Mouse (Mus musculus) stomach, embryonic 14.5 days (tissue): Measurements from ENCODE around the gene Nmnat3. TPM values are rescaled to one million over a fixed set of nuclear protein-coding genes. Genes with fewer than 3 reads are reported as not detected.
A peak's percentile ranks its signal among the peaks of the same experiment; 100 is the strongest.

Source experiments
- ATAC-seq: fragments of 200-750 bp; cut with Nextera tagmentation; 2 replicates; pipeline ENCODE4 v1.8.0; 2017; ENCODE audit warnings: low read depth, moderate TSS enrichment; ENCODE audit not compliant: insufficient number of reproducible peaks, insufficient read depth, low FRiP score
- H3K27ac ChIP-seq: fragments of 300-500 bp; sonication (generic); 2 replicates; pipeline ENCODE4 v1.5.1; 2014; ENCODE audit warnings: mild to moderate bottlenecking, low read length, moderate library complexity, mixed read lengths
- H3K27me3 ChIP-seq: fragments of 300-500 bp; sonication (generic); 2 replicates; pipeline ENCODE4 v1.6.1; 2014; ENCODE audit warnings: low read length, control low read depth, mixed read lengths; ENCODE audit not compliant: control insufficient read depth, insufficient read depth
- H3K36me3 ChIP-seq: fragments of 300-500 bp; sonication (generic); 2 replicates; pipeline ENCODE4 v1.6.1; 2014; ENCODE audit warnings: mild to moderate bottlenecking, control low read depth, low read length, moderate library complexity, mixed read lengths; ENCODE audit not compliant: control insufficient read depth, insufficient read depth
- H3K4me1 ChIP-seq: fragments of 300-500 bp; sonication (generic); 2 replicates; pipeline ENCODE4 v1.6.1; 2014; ENCODE audit warnings: low read length, control low read depth, mixed read lengths; ENCODE audit not compliant: control insufficient read depth, insufficient read depth
- H3K4me2 ChIP-seq: fragments of 300-500 bp; sonication (generic); replicated peaks from 2 replicates; pipeline ENCODE4 v1.6.1; 2014; ENCODE audit warnings: low read depth, low read length, control low read depth
- H3K4me3 ChIP-seq: fragments of 300-500 bp; sonication (generic); 2 replicates; pipeline ENCODE4 v1.5.1; 2014; ENCODE audit warnings: low read depth, low read length, control low read depth
- H3K9ac ChIP-seq: fragments of 300-500 bp; sonication (generic); replicated peaks from 2 replicates; pipeline ENCODE4 v1.6.1; 2014; ENCODE audit warnings: low read depth, mild to moderate bottlenecking, control low read depth, low read length, moderate library complexity, mixed read lengths
- H3K9me3 ChIP-seq: fragments of 300-500 bp; sonication (generic); 2 replicates; pipeline ENCODE4 v1.6.1; 2016; ENCODE audit warnings: low read depth, low read length, control low read depth; ENCODE audit not compliant: control insufficient read depth
- WGBS: fragments of 180-500 bp; shearing (Covaris S2); extraction: QIAGEN DNeasy Blood & Tissue Kit; methylation state at CpG from one replicate; pipeline ENCODE4 v1.1.7; 2014; 5-methylcytosine and 5-hydroxymethylcytosine counted together
- polyA plus RNA-seq: library from polyadenylated mRNA; unstranded; fragments of >200 nt; fragmentation: Nextera tagmentation; extraction: Ambion mirVana; gene quantifications from 2 replicates; pipeline ENCODE4 v1.2.1, GENCODE M21; 2014

Gene Nmnat3
- polyA plus RNA-seq, 1 experiment from 2014 or later, result 8.3 TPM

DNA sequence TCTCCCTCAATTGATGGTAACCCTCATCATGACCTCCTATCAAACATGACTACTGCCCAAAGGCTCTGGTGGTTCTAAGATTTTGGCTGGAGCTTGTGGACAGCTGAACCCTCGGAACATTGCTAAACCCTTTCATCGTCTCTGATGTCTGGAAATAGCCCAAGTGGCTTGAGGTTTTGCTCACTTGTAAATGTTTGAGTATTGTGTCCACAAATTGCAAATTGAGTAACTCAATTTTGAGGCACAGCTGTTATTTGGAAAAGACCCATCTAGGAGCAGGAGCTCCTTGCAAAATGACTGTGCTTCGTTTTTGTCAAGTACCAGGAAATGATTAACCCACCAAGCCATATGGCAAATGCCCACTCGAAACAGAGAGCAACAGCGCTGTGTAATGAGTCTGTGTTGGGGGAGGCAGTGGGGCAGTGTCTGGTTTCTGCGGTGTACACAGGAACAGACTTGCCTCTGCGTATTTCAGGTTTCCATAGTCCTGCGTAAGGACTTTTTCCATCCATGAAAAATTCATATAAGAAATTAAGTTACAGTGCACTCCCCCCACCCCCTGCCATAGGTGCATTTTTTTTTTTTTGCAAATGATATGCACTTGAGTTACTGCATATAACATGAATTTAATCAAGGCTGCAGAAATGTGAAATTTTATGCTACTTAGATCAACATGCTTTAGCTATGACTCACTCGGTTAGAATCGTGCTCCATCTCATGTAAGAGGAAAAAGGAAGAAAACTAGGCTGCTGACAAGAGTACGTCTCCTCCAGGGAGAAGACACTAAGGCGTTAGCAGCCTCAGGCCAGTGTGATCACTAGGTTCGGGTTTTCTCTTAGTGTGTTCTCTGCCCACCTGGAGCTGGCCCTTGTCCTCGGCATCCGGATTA lies 50.9 kb downstream of the Nmnat3 start:
- no peak for ATAC-seq
- Histone ChIP-seq H3K36me3 (no peaks in the 10 kb centered on the region), H3K4me1 (no peaks in the 10 kb centered on the region), H3K27ac (no peak overlapping the region), H3K4me3 (no peak overlapping the region), H3K9ac (no peak overlapping the region), H3K4me2 (no peak overlapping the region), H3K27me3 (no peaks in the 10 kb centered on the region), H3K9me3 (no peaks in the 10 kb centered on the region)
- 67% methylated on average over 15 of the region's 15 CpGs for WGBS

- H3K4me1 ChIP-seq, result no peaks in the 10 kb centered on the region
Measured at GRCm38 (mm10) chr9:98339971-98340370, 52.7 kb downstream of the Nmnat3 start.

GRCm38 (mm10) chr9:98340427-98340826 lies 53.2 kb downstream of the Nmnat3 start:
- Histone ChIP-seq H3K27me3 (no peaks in the 10 kb centered on the region), H3K9ac (no peak overlapping the region), H3K4me3 (no peak overlapping the region), H3K36me3 (no peaks in the 10 kb centered on the region), H3K27ac (no peak overlapping the region), H3K9me3 (no peaks in the 10 kb centered on the region), H3K4me1 (no peaks in the 10 kb centered on the region), H3K4me2 (no peak overlapping the region)
- no peak for ATAC-seq
- 68% methylated on average over 4 of the region's 4 CpGs for WGBS

More at GRCm38 (mm10) chr9:98339971-98340370, 52.7 kb downstream of the Nmnat3 start:
- H3K4me2 ChIP-seq, result no peak overlapping the region
- no peak for ATAC-seq
- 70% methylated on average over 4 of the region's 4 CpGs for WGBS
- H3K9ac ChIP-seq, result no peak overlapping the region
- no peaks in the 10 kb centered on the region for H3K9me3 ChIP-seq
- no peak overlapping the region for H3K27ac ChIP-seq
- H3K36me3 ChIP-seq, result no peaks in the 10 kb centered on the region
- H3K27me3 ChIP-seq, result no peaks in the 10 kb centered on the region
- no peak overlapping the region for H3K4me3 ChIP-seq

GRCm38 (mm10) chr9:98345840-98346239 lies 58.6 kb downstream of the Nmnat3 start:
- Histone ChIP-seq H3K4me1 (0 out of 2 replicates have a peak, but pooled peaks cover 4% of the 10 kb centered on the region), H3K27me3 (no peaks in the 10 kb centered on the region), H3K36me3 (no peaks in the 10 kb centered on the region), H3K4me3 (no peak overlapping the region), H3K27ac (no peak overlapping the region), H3K9ac (no peak overlapping the region), H3K4me2 (no peak overlapping the region), H3K9me3 (no peaks in the 10 kb centered on the region)
- WGBS, result 79% methylated on average over 1 of the region's 1 CpGs
- ATAC-seq, result no peak

- Histone ChIP-seq H3K9ac (no peak overlapping the region), H3K36me3 (no peaks in the 10 kb centered on the region), H3K4me1 (0 out of 2 replicates have a peak, but pooled peaks cover 4% of the 10 kb centered on the region), H3K27me3 (no peaks in the 10 kb centered on the region), H3K4me3 (no peak overlapping the region), H3K9me3 (no peaks in the 10 kb centered on the region), H3K4me2 (no peak overlapping the region), H3K27ac (no peak overlapping the region)
- no peak for ATAC-seq
- 79% methylated on average over 4 of the region's 4 CpGs for WGBS
Measured at GRCm38 (mm10) chr9:98346240-98346639, 59.0 kb downstream of the Nmnat3 start.

DNA sequence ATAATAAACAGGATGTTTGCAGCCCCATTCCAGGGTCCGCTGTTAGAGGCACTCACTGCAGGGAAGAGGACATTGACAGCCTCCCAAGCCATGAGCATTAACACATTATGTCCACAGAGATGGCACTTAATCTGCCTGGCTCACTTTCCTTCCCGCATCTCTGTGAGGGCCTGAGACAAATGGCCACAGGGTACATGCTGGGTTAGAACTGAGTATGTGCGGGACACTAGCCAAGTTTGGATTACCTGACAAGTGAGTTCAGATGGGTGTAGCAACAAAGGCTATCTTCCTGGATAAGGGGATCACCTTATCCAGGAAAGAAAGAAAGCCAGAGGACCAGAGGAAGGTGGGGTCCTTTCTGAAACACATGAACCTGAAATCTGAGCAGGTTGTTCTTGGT lies 59.8 kb downstream of the Nmnat3 start:
- 72% methylated on average over 3 of the region's 3 CpGs for WGBS
- ATAC-seq, result no peak
- Histone ChIP-seq H3K27me3 (no peaks in the 10 kb centered on the region), H3K9ac (no peak overlapping the region), H3K9me3 (no peaks in the 10 kb centered on the region), H3K4me1 (0 out of 2 replicates have a peak, but pooled peaks cover 4% of the 10 kb centered on the region), H3K36me3 (no peaks in the 10 kb centered on the region), H3K4me2 (no peak overlapping the region), H3K4me3 (no peak overlapping the region), H3K27ac (no peak overlapping the region)

DNA sequence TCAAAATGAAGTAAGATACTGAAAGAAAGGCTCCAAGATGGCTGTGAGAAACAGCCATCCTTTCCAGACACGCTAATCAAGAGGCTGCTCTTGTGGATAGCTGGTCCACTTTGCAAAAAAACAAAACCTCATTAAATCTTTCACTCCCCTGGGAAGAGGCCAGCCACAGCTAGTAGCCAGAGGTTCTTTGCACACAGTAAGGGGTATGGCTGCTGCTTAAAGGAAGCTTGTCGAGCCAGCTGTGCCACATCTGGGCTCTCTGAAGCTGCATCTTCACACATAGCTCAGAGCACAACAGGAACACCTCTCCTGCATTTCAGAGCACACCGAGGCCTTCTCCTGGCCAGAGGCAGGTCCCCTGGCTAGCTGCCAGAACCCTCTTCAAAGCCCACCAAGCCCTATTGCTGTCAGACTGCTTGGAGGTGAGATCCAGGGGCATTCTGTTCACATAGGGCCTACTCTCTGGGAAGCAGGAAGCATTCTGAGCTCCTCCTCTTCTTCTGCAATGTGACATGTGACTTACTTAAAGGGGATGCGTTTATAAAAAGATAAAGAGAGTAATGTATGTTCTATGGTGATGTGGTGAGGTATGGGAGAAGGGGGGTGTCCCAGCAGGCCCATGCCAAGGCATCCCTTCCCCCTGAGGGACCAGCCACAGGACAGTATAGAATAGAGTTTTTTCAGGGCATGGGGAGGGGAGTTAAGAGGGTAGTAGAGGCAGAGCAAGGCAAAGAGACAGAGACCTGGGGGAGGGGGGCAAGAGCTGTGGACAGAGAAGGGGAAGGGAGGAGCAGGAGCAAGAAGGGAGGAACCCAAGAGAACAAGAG lies 63.3 kb downstream of the Nmnat3 start:
- Histone ChIP-seq H3K9ac (no peak overlapping the region), H3K4me2 (no peak overlapping the region), H3K4me1 (0 out of 2 replicates have a peak, but pooled peaks cover 4% of the 10 kb centered on the region), H3K27me3 (no peaks in the 10 kb centered on the region), H3K4me3 (no peak overlapping the region), H3K27ac (no peak overlapping the region), H3K9me3 (no peaks in the 10 kb centered on the region), H3K36me3 (no peaks in the 10 kb centered on the region)
- ATAC-seq, result no peak
- 23% methylated on average over 4 of the region's 4 CpGs for WGBS

GRCm38 (mm10) chr9:98352332-98352731 lies 65.1 kb downstream of the Nmnat3 start:
- no peak overlapping the region for H3K4me2 ChIP-seq
- WGBS, result 60% methylated on average over 6 of the region's 6 CpGs
- H3K9ac ChIP-seq, result no peak overlapping the region
- 0 out of 2 replicates have a peak, but pooled peaks cover 4% of the 10 kb centered on the region for H3K4me1 ChIP-seq
- no peak overlapping the region for H3K27ac ChIP-seq
- peak; percentile 30; the same call in 1 of the 2 replicates for ATAC-seq
- H3K27me3 ChIP-seq, result no peaks in the 10 kb centered on the region
- H3K9me3 ChIP-seq, result no peaks in the 10 kb centered on the region
- H3K36me3 ChIP-seq, result no peaks in the 10 kb centered on the region
- H3K4me3 ChIP-seq, result no peak overlapping the region
